Mouse (Mus musculus) liver, embryonic 11.5 days (tissue): ENCODE results near the gene Ifna4. TPM values are rescaled to one million over a fixed set of nuclear protein-coding genes. Genes with fewer than 3 reads are reported as not detected.
"Not testable (repeated sequence)": the region's sequence is repeated elsewhere in the genome, so short reads cannot be mapped to it uniquely, and the experiment has no call there.

Experiments
- ATAC-seq: fragments of 200-750 bp; cut with Nextera tagmentation; replicated peaks from 2 replicates; pipeline ENCODE4 v1.8.0; 2017; ENCODE audit warnings: moderate number of reproducible peaks, mild to moderate bottlenecking, moderate TSS enrichment, moderate library complexity; ENCODE audit not compliant: low FRiP score
- DNase-seq: peaks from one replicate; pipeline ENCODE4 v3.0.0-alpha.2; 2017; ENCODE audit warnings: low spot score
- H3K27ac ChIP-seq: fragments of 300-500 bp; sonication (generic); 2 replicates; pipeline ENCODE4 v1.5.1; 2014; ENCODE audit warnings: mild to moderate bottlenecking, low read depth, low read length, control low read depth
- H3K27me3 ChIP-seq: fragments of 300-500 bp; sonication (generic); replicated peaks from 2 replicates; pipeline ENCODE4 v1.6.1; 2014; ENCODE audit warnings: low read length, mixed read lengths; ENCODE audit not compliant: control insufficient read depth, insufficient read depth
- H3K36me3 ChIP-seq: fragments of 300-500 bp; sonication (generic); 2 replicates; pipeline ENCODE4 v1.6.1; 2014; ENCODE audit warnings: mild to moderate bottlenecking, low read length, moderate library complexity, mixed read lengths; ENCODE audit not compliant: control insufficient read depth, insufficient read depth
- H3K4me1 ChIP-seq: fragments of 300-500 bp; sonication (generic); replicated peaks from 2 replicates; pipeline ENCODE4 v1.6.1; 2014; ENCODE audit warnings: low read length, mixed read lengths; ENCODE audit not compliant: control insufficient read depth, insufficient read depth
- H3K4me2 ChIP-seq: fragments of 300-500 bp; sonication (generic); 2 replicates; pipeline ENCODE4 v1.6.1; 2014; ENCODE audit warnings: mild to moderate bottlenecking, control low read depth, moderate library complexity
- H3K4me3 ChIP-seq: fragments of 300-500 bp; sonication (generic); 2 replicates; pipeline ENCODE4 v1.5.1; 2014; ENCODE audit warnings: low read depth, low read length, control low read depth
- H3K9ac ChIP-seq: fragments of 300-500 bp; sonication (generic); 2 replicates; pipeline ENCODE4 v1.6.1; 2014; ENCODE audit warnings: low read depth, low read length, control low read depth
- H3K9me3 ChIP-seq: fragments of 300-500 bp; sonication (generic); 2 replicates; pipeline ENCODE4 v1.6.1; 2016; ENCODE audit warnings: low read length, inconsistent platforms, mixed read lengths; ENCODE audit not compliant: control insufficient read depth
- WGBS: fragments of 180-500 bp; shearing (Covaris S2); extraction: QIAGEN DNeasy Blood & Tissue Kit; methylation state at CpG from one replicate; pipeline ENCODE4 v1.1.7; 2014; 5-methylcytosine and 5-hydroxymethylcytosine counted together
- polyA plus RNA-seq: library from polyadenylated mRNA; unstranded; fragments of >200 nt; fragmentation: Nextera tagmentation; extraction: Ambion mirVana; gene quantifications from 2 replicates; pipeline ENCODE4 v1.2.1, GENCODE M21; 2014

Gene Ifna4
- polyA plus RNA-seq: not detected in 2 replicates

GRCm38 (mm10) chr4:88841438-88841911 lies at the start of gene Ifna4:
Gene Ifna4 (plus strand): TSS chr4:88841861.
- H3K27ac ChIP-seq: no peak within 1 kb of the TSS
- H3K4me1 ChIP-seq: no peaks in the 10 kb centered on the region
- ATAC-seq: no peak
- 53% methylated on average over 2 of the region's 2 CpGs for WGBS
- DNase-seq: no peak
- H3K4me3 ChIP-seq: no peak within 1 kb of the TSS
- no peaks in the 10 kb centered on the region for H3K36me3 ChIP-seq
- H3K27me3 ChIP-seq: no peaks in the 10 kb centered on the region
- H3K9ac ChIP-seq: no peak within 1 kb of the TSS
- H3K4me2 ChIP-seq: no peak within 1 kb of the TSS
- no peaks in the 10 kb centered on the region for H3K9me3 ChIP-seq

GRCm38 (mm10) chr4:88793936-88794675 lies 47.6 kb upstream of the Ifna4 start, which contains the start of gene Gm13275:
Gene Gm13275 (plus strand): TSS chr4:88794487.
- H3K4me1 ChIP-seq, H3K4me3 ChIP-seq, DNase-seq, H3K27me3 ChIP-seq, ATAC-seq, H3K9ac ChIP-seq, H3K36me3 ChIP-seq, H3K27ac ChIP-seq, H3K9me3 ChIP-seq, H3K4me2 ChIP-seq: not testable (repeated sequence)
- 0% methylated on average over 6 of the region's 52 CpGs for WGBS

GRCm38 (mm10) chr4:88797097-88797496 lies 44.6 kb upstream of the Ifna4 start, which contains the start of gene Gm13279:
Gene Gm13279 (plus strand): TSS chr4:88797397.
- H3K4me1 ChIP-seq, DNase-seq, H3K27me3 ChIP-seq, H3K27ac ChIP-seq, H3K9ac ChIP-seq, ATAC-seq, H3K4me2 ChIP-seq, H3K36me3 ChIP-seq, H3K9me3 ChIP-seq, H3K4me3 ChIP-seq: not testable (repeated sequence)
- WGBS: no CpG with 5 or more reads among the region's 28 CpGs

- not testable (repeated sequence) for H3K27me3 ChIP-seq, H3K36me3 ChIP-seq
- WGBS: 6% methylated on average over 2 of the region's 7 CpGs
Measured at GRCm38 (mm10) chr4:88799365-88799764, 42.3 kb upstream of the Ifna4 start, which contains the start of gene Gm13285. Gene Gm13285 (plus strand): TSS chr4:88799665.

DNA sequence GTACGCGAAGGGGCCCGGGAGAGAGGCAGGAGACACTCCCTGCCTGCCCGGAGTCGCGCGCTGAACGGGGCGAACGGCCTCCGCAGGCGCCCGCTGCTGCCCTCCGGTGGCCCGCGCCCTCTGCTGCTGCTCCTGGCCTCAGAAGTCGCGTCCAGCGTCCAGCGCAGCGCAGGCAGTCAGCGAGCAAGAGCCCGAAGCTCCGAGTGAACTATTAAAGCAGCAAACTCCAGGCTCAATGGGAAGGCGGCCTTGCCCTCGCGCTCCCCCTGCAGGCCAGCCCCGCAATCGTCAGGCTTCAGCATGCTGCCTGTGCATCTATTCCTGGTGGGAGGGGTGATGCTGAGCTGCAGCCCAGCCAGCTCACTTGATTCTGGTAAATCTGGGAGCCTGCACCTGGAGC lies 38.7 kb upstream of the Ifna4 start, which contains the start of gene Gm13287:
TSS of gene Gm13287 (plus strand) at position 301 of the 400 bp plus-strand sequence.
- ATAC-seq, H3K9me3 ChIP-seq, DNase-seq, H3K4me1 ChIP-seq, H3K36me3 ChIP-seq, H3K27ac ChIP-seq, H3K9ac ChIP-seq, H3K4me3 ChIP-seq, H3K27me3 ChIP-seq, H3K4me2 ChIP-seq: not testable (repeated sequence)
- no CpG with 5 or more reads among the region's 29 CpGs for WGBS

More at GRCm38 (mm10) chr4:88799365-88799764, 42.3 kb upstream of the Ifna4 start, which contains the start of gene Gm13285:
- not testable (repeated sequence) for H3K9me3 ChIP-seq, H3K27ac ChIP-seq, H3K4me2 ChIP-seq, H3K4me3 ChIP-seq, H3K4me1 ChIP-seq, H3K9ac ChIP-seq, ATAC-seq, DNase-seq

DNA sequence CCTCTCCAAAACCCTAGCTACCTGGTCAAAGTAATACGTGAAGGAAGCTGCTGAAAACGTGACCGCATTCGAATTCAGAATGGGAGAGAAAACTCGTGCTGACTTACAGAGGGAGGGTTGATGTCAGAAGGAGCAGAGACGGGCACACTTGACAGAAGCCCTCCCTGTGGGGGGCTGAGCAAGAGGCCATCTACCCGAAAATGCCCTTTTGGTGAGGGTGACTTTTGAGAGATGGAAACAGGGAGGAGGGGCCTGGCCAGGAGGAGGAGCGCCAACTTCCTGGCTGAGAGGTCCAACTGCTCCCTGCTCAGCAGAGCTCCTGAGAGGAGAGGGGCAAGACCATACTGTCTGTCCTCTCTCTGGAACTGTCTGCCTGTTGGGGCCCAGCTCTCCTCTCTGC lies 36.4 kb upstream of the Ifna4 start, which contains the start of gene Gm13288:
TSS of gene Gm13288 (plus strand) at position 301 of the 400 bp plus-strand sequence.
- not testable (repeated sequence) for H3K9me3 ChIP-seq, H3K4me1 ChIP-seq, H3K4me3 ChIP-seq, H3K27me3 ChIP-seq, H3K27ac ChIP-seq, ATAC-seq, H3K9ac ChIP-seq, DNase-seq, H3K4me2 ChIP-seq, H3K36me3 ChIP-seq
- WGBS: no CpG with 5 or more reads among the region's 8 CpGs

DNA sequence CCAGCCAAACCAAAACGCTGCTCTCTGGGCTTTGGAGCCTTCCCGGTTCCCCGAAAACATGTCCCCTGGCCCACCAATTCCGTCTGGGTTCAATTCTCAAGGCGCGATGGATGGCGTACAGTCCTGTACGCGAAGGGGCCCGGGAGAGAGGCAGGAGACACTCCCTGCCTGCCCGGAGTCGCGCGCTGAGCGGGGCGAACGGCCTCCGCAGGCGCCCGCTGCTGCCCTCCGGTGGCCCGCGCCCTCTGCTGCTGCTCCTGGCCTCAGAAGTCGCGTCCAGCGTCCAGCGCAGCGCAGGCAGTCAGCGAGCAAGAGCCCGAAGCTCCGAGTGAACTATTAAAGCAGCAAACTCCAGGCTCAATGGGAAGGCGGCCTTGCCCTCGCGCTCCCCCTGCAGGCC lies 35.9 kb upstream of the Ifna4 start:
- not testable (repeated sequence) for DNase-seq, H3K9ac ChIP-seq, ATAC-seq, H3K4me2 ChIP-seq, H3K27me3 ChIP-seq, H3K4me3 ChIP-seq, H3K4me1 ChIP-seq, H3K27ac ChIP-seq, H3K36me3 ChIP-seq, H3K9me3 ChIP-seq
- 3% methylated on average over 5 of the region's 34 CpGs for WGBS

GRCm38 (mm10) chr4:88815928-88816327 lies 25.7 kb upstream of the Ifna4 start, which contains the start of gene Ifna7:
Gene Ifna7 (plus strand): TSS chr4:88816228.
- no peak within 1 kb of the TSS for H3K9ac ChIP-seq
- H3K4me1 ChIP-seq: no peaks in the 10 kb centered on the region
- H3K27me3 ChIP-seq: no peaks in the 10 kb centered on the region
- H3K9me3 ChIP-seq: no peaks in the 10 kb centered on the region
- WGBS: 48% methylated on average over 3 of the region's 3 CpGs
- ATAC-seq (no peak), DNase-seq (no peak)
- H3K27ac ChIP-seq: no peak within 1 kb of the TSS
- no peak within 1 kb of the TSS for H3K4me2 ChIP-seq
- no peak within 1 kb of the TSS for H3K4me3 ChIP-seq
- H3K36me3 ChIP-seq: no peaks in the 10 kb centered on the region
